Mouse (Mus musculus): ENCODE measurements around the gene Dzip3. TPM values are rescaled to one million over a fixed set of nuclear protein-coding genes. Genes with fewer than 3 reads are reported as not detected.
A peak's percentile ranks its signal among the peaks of the same experiment; 100 is the strongest.

Dzip3 gene
- 64.1 and 74.6 TPM in 2 replicates for polyA plus RNA-seq (2012; rRNA removed)

GRCm38 (mm10) chr16:48993559-48994342 is at the start of gene Dzip3, which contains the start of gene Cip2a:
Dzip3 (minus strand) TSS chr16:48994165.
Cip2a (plus strand) TSS chr16:48994185.
- DNase-seq (ENCODE audit: extremely low spot score in 1 of 2, low spot score in 1 of 2) = peak; percentile 85 to 90

DNA sequence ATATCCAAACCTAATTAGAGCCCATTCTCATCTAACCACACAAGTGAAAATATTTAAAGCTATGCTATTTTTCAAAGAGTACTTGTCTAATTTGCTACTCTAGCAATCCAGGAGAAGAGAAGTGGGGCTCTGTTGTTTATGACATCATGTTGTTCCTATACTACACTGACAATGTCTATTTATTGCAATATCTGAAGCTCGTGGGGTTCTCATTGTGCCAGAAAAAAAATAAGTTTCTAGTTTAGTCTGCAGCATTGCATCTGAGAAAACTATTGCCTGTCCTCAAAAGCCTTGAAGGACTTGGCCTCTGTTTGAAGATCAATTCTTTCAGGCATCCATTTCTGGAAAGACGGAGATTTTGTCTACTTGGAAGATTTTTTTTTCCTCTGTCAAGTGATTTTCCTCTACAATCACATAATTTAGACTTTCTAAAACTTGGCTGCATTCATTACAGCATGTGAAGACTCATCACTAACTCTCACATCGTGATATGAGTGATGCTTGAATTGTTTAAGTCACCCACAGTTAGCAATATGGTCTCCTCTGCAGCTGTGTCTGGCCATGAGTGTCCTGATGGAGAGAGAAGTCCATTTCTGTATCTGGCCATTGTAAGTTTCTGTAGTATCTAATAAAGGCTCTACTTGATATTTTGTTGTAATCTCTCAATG is 46.7 kb upstream of the Dzip3 start:
- DNase-seq (ENCODE audit: extremely low spot score in 1 of 2, low spot score in 1 of 2) = no peak

- DNase-seq (ENCODE audit: extremely low spot score in 1 of 2, low spot score in 1 of 2) = peak in 1 of 2 experiments; percentile 45
These were observed 43.8 kb upstream of the Dzip3 start for GRCm38 (mm10) chr16:49037771-49038170.

GRCm38 (mm10) chr16:49035852-49036251 is 41.9 kb upstream of the Dzip3 start:
- no peak for DNase-seq (ENCODE audit: extremely low spot score in 1 of 2, low spot score in 1 of 2)

GRCm38 (mm10) chr16:49016620-49017332 is 22.8 kb upstream of the Dzip3 start:
- DNase-seq (ENCODE audit: extremely low spot score in 1 of 2, low spot score in 1 of 2) = peak in 1 of 2 experiments; percentile 81

GRCm38 (mm10) chr16:49004151-49004550 is 10.2 kb upstream of the Dzip3 start:
- DNase-seq (ENCODE audit: extremely low spot score in 1 of 2, low spot score in 1 of 2) = peak in 1 of 2 experiments; percentile 37

DNA sequence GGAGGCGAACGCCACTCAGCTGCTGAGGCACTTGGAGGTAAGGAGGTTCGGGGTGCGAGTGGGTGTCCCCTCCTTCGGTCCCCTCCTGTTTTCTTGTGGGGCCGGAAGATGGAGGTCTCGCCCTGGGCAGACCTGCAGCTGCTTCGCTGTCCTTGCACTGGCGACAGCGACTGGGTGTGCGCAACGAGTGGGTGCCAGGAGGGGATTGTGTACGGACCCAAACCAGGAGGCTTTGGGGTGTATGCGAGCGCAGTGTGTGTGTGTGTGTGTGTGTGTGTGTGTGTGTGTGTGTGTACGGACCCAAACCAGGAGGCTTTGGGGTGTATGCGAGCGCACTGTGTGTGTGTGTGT is 353 bp upstream of the Dzip3 start:
- DNase-seq (ENCODE audit: extremely low spot score in 1 of 2, low spot score in 1 of 2) = no peak

DNA sequence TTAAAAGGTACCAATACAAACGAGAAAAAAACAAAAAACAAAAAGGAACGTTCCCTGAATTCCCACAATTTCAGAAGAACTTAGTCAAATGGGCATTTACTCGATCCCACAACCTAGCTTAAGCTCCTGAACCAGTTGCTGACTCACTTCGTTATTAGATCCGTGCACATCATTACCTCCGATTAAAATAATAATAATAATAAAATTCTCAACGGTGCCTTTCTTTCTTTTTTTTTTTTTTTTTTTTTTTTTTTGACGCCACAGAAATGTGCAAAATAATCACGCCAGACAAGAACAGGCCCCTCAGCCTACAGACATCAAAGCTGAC is 770 bp downstream of the Dzip3 start:
- DNase-seq (ENCODE audit: extremely low spot score in 1 of 2, low spot score in 1 of 2) = no peak

GRCm38 (mm10) chr16:48992437-48993230 is 1.3 kb downstream of the Dzip3 start:
- peak in 1 of 2 experiments; percentile 40 for DNase-seq (ENCODE audit: extremely low spot score in 1 of 2, low spot score in 1 of 2)

DNA sequence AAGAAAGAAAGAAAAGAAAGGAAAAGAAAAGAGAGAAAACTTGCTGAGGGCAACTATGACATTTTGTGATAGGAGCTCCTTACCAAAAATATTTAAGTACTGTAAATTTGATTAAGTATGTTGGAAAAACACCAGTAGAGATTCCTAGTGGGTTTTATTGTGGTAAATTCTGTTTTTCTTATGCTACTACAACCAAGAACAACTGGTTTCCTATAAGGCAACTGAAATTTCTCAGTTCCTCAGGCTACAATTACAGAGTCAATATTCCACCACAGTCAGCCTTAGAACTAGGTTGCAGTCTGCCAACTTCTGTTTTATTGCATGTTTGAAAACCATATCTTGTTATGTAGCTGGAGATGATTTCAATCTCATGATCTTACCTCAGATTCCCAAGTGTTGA is 4.3 kb downstream of the Dzip3 start:
- DNase-seq (ENCODE audit: extremely low spot score in 1 of 2, low spot score in 1 of 2) = no peak

DNA sequence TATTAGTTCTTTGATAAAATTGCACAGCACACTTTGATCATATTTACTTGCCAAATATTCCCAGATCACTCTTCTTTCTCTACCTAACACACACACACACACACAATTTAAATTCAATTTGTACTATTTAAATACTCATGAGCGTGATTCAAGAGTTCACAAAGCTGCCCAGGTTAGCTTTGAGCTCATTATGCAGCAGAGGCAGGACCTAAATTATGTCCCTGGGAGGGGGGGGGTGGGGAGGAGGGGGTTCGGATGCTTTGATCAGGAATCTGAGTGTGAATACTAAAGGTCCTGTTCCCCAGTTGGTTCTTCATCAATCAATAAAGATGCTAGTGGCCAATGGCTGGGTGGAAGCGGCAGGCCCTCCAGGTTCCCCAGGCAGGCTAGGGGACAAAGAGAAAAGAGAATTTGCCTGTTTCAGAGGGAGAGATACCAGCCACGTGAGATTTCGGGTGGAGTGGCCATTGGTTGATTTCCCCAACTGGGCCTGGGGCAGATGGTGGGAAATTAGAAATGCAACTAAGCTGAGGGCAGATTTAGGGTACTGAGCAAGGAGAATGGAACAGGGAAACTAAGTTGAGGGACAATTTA is 8.8 kb downstream of the Dzip3 start:
- no peak for DNase-seq (ENCODE audit: extremely low spot score in 1 of 2, low spot score in 1 of 2)

GRCm38 (mm10) chr16:48979965-48980364 is 14.0 kb downstream of the Dzip3 start:
- DNase-seq (ENCODE audit: extremely low spot score in 1 of 2, low spot score in 1 of 2) = no peak

DNA sequence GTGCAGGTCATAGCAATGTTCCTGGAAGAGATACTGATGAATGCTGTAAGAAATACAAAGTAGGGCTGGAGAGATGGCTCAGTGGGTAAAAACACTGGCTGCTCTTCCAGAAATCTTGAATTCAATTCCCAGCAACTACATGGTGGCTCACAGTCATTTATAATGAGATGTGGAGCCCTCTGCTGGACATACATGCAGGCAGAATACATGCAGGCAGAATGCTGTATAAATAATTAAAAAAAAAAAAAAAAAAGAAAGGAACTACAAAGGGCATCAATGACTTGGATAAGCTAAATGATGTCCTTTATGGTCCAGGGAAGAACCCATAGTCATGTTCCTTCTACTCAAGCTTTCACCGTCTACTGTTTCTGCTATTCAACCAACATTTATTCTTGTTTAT is 20.4 kb downstream of the Dzip3 start:
- DNase-seq (ENCODE audit: extremely low spot score in 1 of 2, low spot score in 1 of 2) = no peak

GRCm38 (mm10) chr16:48972996-48973395 is 21.0 kb downstream of the Dzip3 start:
- no peak for DNase-seq (ENCODE audit: extremely low spot score in 1 of 2, low spot score in 1 of 2)

DNA sequence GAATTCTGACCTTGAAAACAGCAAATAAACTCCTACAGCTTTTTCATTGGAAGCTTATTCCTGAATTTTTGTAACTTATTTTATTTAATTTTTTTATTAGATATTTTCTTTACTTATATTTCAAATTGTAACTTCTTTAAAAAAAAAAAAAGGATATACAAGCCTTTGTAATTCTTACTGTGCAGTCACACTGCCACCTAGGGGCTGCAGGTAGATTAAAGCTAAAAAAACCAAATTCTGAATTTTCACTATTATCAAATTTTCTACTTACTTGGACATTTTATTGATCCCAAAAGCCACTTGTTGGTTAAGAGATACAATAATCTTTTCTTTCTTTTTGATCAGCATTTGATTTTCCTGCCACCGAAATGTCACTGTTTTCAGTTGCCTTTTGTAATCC is 52.2 kb downstream of the Dzip3 start:
- peak in 1 of 2 experiments; percentile 34 for DNase-seq (ENCODE audit: extremely low spot score in 1 of 2, low spot score in 1 of 2)

- DNase-seq (ENCODE audit: extremely low spot score in 1 of 2, low spot score in 1 of 2) = no peak
These were observed 70.2 kb downstream of the Dzip3 start for GRCm38 (mm10) chr16:48923724-48924123.

GRCm38 (mm10) chr16:48913206-48913605 is 80.8 kb downstream of the Dzip3 start:
- DNase-seq (ENCODE audit: extremely low spot score in 1 of 2, low spot score in 1 of 2) = no peak

DNA sequence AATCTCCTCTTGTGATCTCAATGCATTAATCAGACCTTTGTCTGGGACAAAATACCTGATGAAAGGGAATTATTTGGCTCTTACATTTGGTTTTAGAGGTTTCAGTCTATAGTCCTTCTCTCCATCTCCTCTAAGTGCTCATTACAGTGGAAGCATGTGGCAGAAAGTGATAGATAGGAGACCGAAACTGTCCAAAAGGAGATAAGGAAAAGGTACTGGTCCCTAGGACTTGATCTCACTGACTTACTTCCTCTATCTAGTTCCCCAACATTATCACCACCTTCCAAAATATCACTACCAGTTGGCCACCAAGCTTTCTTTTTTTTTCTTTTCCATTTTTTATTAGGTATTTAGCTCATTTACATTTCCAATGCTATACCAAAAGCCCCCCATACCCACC is 82.8 kb downstream of the Dzip3 start:
- no peak for DNase-seq (ENCODE audit: extremely low spot score in 1 of 2, low spot score in 1 of 2)

DNA sequence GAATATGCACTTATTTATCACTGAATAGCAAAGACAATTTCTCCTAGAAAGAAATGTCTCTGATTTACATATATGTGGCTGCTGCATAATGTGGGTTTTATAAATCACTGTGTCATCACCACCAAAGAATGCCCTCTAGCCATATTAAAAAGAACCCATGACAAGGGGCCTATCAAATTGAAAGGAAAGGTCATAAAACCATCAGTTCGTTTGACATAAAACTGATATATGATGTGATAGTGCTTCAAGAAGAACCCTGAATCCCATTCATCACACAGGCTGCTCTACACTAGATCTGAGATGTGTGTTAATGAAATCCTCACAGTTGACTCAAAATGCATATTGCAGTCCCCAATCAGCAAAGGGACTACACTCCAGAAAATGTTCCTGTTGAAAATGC is 94.1 kb downstream of the Dzip3 start:
- DNase-seq (ENCODE audit: extremely low spot score in 1 of 2, low spot score in 1 of 2) = no peak

GRCm38 (mm10) chr16:48890733-48891132 is 103.2 kb downstream of the Dzip3 start:
- no peak for DNase-seq (ENCODE audit: extremely low spot score in 1 of 2, low spot score in 1 of 2)

Data from frontal cortex, adult 2 months (tissue).